Mouse (Mus musculus) liver, embryonic 14.5 days (tissue): ENCODE measurements at regions not wholly inside any gene's neighbourhood (a gene's known extent, or its start where the extent isn't known, plus 50 kb on each side); places are given as distances from the start of the nearest gene placed in this dataset.

Source experiments
- CTCF ChIP-seq: IDR thresholded peaks from 2 replicates; pipeline ENCODE4 v1.5.1; 2016; ENCODE audit warnings: antibody characterized with exemption, low read depth, control low read depth
- EP300 ChIP-seq: IDR thresholded peaks from 2 replicates; pipeline ENCODE4 v1.6.1; 2016; ENCODE audit warnings: antibody characterized with exemption, low read depth

DNA sequence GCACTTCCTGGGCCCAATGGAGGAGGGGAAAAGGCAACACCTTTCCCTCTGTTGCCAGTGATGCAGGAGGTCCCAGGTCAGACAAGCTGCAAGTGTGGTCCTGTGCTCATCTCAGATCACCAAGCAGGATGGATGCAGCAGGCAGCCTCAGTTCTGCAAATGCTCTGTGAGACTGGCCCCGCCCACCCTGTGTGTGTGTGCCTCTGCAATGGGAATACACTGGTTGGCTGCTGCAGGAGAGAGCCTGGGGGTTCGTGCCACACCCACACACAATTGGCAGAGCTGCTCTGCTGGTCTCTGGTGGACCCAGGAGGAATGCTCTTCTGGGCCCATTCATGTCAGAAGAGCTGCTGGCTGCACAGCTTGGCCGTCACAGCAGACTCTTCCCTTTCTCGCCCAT lies 102.2 kb upstream of the Igsf21 start:
- no peak for TF ChIP-seq EP300
- no peak for TF ChIP-seq CTCF
